Mouse (Mus musculus): ENCODE measurements around the gene Tjp1.

Tjp1 gene

DNA sequence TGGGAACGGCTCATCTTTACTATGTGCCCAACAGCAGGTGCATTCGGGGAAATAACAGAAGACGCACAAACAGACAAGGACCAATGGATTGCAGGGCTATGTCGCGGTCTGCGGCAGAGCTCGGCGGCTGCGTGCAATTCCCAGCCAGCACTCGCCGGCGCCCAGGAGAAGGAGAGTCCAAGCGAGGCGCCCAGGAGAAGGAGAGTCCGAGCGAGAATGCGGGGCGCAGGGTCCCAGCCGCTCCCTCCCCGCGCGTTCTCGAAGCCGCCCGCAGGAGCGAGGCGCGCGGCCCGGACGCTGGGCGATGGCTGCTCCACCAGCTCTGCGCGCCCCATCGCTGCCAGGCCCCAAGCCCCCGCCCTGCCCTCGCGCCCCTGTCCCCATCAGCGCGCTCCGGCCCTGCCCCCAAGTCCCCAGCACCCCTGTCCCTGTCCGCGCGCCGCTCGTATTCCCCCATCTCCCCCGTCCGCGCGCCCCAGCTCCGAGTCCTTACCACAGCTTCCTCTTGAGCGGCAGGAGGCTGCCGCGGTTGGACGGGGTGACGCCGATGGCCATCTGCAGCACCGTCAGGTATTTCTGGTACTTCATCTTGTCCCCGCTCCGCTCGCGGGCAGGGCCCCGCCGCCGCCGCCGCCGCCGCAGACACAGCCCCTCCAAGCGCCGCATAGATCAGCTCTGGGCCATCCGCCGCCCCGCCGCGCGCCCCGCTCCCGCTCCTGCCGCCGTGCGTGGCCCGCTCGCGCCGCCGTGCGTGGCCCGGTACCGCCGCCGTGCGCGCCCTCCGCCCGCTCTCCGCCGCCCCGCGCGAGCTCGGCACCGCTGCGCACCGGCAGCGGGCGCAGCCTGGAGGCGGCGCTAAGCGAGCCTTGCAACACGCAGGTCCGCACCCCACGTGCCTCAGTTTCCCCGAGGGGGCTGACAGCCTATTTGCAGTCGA lies at the start of gene Tjp1:
Gene Tjp1, minus strand, starts transcription at position 711 of the 937 bp plus-strand sequence.
- no peak for DNase-seq (ENCODE audit: low read depth)

DNA sequence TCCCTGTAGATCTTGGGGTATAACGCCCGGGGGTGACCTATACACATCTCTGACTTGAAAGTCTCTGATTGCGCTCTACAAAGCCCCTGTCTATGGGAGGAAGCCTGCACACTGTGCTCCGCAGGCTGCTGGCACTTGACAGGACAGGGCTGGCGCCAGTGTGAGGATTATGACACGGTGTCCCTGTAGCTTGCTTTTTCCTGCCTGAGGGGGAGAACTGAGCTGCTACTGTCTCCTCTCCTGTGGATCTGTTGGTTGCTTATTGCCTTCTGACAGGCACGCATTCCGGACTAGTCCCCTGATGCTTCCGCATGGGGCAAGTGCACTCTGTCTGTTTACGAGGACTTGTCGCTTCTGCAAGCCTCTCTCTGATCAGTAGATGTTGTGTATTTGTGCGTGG lies 49.5 kb upstream of the Tjp1 start:
- no peak for DNase-seq (ENCODE audit: low read depth)

DNA sequence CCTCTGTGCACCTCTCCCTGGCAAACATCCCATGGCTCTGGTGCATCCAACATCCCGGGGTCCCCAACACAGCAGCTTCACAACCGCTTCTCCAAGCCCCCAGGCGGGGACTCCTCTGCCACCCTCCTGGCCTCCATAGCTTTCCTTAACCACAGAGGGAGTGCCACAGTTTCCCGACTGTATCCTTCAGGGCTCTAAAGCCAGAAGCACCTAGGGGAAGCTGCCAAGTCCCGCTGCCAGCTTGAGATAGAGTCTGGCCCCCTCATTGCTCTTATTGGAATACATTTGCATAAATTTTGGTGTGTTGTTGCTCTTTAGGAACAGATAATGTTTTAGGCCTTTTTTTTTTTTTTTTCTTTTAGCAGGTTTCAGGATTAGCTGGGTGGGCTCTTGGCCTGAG lies 45.1 kb upstream of the Tjp1 start:
- DNase-seq (ENCODE audit: low read depth) = no peak

DNA sequence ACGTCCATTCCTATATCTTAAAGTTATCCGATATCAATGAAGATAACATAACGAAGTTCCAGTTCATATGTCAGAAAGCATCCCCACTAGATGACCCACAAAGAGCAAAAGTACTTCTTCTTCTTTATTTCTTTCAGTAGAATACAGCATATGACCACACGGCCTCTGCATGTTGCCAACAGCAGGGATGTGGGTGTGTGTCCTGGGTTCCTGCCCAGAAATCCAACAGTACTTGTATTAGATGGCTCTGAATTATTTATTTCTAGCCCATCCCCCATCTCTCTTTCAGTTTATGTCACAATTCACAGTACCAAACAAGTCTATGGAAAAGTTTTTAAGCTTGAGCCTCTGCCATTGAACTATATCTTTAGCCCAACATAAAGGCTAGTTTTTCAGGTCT lies 43.1 kb upstream of the Tjp1 start:
- peak; percentile 29 for DNase-seq (ENCODE audit: low read depth)

DNA sequence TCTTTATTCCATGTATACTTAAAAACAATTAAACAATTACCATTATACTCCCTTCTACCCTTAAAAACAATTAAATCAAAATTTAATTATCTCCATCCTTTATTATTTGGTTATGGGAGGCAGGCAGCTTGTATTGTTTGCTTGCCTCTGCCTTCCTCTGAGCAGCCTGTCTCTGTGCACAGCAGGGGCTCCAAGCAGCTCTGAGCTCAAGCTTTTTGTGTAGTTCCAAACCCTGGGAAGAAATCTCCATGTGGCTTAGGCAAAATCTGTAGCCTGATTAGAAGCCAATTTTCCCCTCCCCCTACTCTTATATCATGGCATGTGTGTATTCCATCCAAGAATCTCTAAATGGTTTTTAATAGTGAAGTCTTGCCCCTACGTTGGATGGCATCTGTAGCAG lies 28.4 kb upstream of the Tjp1 start:
- DNase-seq (ENCODE audit: low read depth) = no peak

DNA sequence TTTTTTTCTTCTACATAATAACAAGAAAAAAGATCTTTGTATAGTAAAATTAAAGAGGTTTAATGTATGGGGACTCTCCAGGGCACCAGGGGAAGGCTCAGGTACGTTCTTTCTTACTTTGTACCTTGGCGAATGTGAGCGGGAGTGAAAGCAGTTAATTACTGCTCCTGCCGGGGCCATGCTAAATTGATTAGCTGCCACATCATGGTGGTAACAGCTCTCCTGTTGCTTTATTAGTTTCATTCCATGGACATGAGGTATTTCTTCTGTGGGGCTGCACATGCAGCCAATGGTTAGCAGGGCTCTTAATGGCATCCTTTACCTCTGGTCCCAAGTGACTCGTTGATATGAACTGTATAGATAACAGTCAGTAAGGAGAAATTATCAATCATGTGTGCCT lies 18.2 kb upstream of the Tjp1 start:
- DNase-seq (ENCODE audit: low read depth) = no peak

DNA sequence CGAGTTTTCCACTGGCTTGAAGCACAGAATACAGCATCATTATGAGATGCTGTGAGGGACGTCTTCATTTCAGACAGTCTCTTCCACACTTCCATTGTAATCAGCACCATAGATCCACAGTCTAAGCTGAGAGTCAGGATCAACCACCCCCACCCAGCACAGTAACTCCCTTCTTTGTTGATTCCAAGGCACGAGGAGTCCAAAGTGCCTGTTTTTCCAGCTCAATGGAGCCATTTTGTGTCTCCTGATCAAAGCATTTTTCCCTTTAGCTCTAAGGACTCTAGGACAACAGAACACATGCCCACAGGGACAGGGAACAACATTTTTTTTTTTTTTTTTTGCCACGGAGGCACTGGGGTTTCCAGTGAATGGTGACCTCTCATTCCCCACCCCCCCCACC lies 5.1 kb upstream of the Tjp1 start:
- DNase-seq (ENCODE audit: low read depth) = no peak

DNA sequence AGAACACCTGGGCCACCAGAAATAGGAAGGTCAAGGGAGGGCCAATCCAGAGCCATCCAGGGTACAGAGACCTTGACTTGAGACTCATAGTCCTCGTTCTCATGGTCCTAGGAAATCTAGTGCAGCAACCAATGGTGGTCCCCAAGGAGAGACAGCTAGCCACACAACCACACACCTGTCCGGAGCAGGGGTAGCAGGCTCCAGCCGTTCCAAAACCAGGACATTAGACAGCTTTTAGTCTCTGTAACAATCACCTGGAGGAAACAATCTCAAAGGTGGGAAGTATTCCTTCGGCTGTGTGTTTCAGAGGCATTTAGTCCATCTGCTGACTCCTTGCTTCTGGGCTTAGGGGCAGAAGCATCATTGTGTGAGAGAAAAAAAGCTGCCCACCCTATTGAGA lies 4.5 kb downstream of the Tjp1 start:
- DNase-seq (ENCODE audit: low read depth) = no peak

DNA sequence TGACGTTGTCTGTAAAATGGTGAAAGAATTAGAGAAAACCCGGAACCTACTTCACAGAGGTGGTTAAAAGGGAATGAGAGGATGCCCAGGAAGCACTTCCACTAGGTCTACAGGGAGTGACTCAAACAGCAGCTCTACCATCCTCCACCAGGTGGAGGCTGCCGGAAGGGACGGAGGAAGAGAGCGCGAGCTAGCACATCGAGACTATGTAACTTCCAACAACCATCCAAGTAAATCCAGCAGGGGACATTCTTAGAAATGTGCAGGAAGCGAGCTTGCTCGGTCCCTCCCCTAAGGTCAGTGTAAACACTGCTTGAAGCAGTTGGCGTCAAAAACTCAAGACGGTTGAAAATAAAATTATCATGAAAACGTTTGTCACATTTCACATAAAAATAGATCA lies 5.1 kb downstream of the Tjp1 start:
- DNase-seq (ENCODE audit: low read depth) = peak; percentile 6

DNA sequence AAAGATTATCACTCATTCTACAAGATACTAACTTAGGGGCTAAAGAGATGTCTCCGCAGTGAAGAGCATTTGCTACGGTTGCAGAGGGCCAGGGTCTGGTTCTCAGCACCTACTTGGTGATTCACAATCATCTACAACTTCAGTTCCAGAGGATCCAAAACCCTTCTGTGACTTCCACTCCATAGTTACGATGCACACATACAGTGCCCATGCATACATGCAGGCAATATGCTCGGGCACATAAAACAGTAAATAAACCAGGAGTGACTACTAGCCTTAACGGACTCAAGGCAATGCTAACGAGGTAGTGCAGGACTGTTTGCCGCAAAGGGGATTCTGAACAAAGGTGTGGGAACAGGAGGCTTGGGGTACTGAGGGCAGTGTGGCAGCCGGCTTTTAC lies 7.0 kb downstream of the Tjp1 start:
- no peak for DNase-seq (ENCODE audit: low read depth)

DNA sequence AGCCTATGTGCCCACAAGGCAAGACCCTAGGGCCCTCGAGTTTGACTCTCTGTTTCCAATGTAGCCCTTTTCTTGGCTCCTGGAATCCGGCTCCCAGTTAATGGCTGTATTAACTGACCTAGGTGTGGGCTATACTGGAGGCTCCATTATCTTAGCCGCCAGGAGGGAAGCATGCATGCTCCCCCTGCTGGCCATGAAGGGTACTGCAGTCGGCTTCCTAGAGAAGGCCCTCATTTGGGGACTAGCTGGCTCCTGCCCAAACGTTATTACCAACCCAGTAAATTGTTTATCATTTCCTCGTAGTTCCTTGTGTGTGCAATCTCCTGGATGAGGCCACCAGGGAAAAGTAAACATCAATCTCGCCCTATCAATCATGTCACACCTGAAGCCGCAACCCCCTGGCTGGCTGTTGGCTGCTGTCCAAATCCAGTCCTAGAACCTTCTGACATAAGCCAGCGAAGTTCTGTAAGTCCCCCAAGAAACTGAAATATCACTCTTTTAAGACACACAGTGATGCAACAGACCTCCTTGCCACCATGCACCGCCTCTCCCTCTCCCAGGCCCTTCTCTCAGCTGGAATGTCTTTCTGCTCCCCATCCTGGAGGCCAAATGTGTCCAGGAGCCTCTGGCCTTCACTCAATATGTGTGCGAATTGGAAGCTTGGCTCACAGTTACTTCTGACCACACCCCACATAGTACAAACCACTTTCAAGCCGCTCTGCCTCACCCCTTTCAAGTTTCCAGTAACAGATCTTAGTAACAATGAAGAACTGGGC lies 7.6 kb downstream of the Tjp1 start:
- DNase-seq (ENCODE audit: low read depth) = peak; percentile 82

DNA sequence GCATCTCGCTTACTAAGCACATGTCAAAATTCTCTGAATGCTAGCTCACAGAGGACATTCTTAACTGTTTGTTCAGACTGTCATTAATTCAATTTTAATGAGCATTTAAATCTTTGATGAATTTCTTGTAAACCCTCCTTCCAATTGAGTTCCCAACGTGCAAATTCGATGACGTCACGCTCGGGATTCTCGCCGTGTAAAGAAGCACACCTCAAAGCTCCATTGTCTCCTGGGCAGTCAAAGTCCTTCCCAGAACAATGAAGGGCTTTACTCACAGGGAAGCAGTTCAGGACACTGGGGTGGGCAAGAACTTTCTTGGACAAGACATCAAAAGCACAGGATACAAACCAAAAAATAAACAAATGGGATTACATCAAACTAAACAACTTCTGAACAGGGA lies 10.7 kb downstream of the Tjp1 start:
- DNase-seq (ENCODE audit: low read depth) = no peak

DNA sequence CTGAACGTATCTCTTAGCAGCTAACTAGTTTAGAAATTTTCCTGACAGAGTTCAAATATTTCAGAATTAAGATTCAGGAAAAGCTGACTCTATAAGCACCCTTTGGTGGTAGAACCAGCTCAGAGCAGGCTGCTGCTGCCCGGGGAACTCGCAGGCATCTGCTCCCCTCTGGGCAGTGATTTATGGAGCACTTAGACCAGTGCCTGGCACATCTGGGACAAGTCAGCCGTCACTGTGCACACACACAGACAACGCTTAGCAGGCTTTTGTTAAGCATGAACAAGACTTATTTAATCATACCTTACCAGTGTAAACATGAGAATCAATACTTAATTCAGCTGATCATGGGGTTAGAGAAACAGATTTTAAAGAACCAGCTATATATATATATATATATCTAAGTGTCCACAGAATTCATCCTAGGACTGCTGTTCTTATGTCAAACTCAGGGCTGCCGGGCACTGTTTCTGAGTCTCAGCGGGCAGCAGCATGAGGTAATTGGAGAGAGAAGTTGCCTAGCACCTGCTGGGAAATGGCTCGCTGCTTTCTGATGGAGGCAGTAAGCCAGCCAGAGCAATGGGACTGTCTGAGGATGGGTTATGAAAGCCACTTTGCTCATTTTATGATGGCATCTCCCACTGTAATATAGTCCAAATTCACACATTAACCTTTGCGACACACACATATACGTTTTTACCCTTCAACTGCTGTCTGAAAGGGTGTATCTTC lies 14.0 kb downstream of the Tjp1 start:
- DNase-seq (ENCODE audit: low read depth) = no peak

DNA sequence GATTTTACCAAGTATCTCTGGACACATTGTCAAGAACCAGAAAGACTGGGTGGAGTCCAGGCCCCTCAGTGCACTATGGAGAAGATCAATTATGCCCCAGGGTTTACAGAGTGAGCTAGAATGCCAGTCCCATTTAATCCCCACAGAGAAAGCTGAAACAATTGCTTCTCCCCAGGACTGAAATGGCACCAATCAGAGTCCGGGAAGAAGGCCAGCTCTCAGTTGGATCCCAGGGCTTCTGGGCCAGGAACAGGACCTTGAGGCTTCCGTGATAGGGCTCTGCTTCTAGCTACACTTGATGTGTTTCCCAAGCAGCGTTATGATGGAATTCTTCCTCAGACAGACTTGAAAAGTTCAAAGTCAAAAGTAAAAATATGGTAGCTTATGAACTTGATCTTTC lies 18.2 kb downstream of the Tjp1 start:
- DNase-seq (ENCODE audit: low read depth) = no peak

DNA sequence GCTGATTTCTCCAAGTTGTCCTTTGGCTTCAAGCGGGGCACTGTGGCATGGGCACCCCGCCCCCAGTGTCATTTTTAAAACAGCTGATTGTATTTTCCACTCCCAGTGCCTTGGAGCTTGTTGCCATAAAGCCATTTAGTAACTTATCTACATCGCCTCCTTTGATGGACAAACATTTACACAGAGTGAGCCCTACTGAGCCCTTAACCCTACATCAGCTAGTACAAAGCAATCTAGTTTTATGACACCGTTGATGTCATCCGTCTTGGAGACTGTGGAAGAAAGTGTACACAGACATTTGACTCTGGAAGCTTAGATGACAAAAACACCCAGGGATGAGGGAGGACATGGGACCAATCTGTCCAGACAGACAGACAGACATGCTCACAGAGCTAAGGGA lies 20.2 kb downstream of the Tjp1 start:
- DNase-seq (ENCODE audit: low read depth) = no peak

DNA sequence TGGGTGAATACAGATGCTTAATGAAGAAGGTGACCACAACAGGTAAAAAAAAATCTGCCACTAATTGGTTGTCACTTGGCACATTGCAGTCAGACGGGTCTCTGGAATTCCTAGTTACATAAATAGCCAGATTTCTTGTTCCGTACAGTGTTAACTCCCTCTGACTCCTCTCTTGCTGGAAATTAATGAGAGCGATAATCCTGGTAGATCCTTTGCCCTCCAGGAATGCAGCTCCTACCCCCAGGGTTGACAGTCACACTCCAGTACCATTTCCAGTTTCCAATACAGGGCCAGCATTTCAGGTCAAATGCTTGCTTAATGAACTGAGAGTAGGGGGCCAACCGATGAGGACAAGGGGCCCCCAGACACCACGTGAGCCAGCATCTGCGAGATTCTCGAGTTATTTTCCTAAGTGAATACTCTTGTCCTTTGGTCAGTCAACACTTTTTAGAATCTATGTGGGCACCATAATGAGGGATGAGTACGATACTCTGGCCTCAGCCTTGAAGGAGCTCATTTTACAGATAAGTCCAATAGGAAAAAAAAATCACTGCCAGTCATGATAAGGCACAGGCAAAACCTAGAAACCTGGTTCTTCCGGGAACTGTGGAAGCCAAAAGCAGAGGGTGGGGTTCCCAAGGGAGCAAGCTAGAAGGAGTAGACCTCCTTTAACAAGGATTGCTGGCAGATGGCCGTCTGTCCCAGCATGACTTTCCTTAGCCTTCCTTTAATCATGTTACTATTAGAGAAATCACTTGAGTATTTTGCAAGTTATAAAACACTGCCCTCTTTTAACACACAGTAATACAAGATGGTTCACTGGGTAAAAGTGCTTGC lies 24.9 kb downstream of the Tjp1 start:
- no peak for DNase-seq (ENCODE audit: low read depth)

DNA sequence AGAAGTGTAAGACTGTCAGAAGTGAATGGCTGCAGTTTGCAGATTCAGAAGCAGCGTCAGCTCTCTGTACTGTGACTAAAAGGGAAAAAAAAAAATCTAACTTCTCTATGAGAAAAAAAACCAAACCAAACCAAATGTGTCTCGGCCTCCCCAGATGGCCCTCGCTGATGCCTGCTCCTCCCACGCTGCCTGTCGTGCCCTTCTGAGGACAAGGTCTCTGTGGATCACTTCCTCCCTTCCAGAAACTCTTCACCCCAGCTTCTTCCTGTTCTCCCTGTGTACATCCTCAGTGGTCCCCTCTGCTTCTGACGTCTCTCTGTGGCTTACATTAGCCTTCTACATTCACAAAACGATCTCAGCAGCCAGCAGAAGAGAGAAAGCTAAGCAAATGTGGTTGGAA lies 26.8 kb downstream of the Tjp1 start:
- DNase-seq (ENCODE audit: low read depth) = no peak

DNA sequence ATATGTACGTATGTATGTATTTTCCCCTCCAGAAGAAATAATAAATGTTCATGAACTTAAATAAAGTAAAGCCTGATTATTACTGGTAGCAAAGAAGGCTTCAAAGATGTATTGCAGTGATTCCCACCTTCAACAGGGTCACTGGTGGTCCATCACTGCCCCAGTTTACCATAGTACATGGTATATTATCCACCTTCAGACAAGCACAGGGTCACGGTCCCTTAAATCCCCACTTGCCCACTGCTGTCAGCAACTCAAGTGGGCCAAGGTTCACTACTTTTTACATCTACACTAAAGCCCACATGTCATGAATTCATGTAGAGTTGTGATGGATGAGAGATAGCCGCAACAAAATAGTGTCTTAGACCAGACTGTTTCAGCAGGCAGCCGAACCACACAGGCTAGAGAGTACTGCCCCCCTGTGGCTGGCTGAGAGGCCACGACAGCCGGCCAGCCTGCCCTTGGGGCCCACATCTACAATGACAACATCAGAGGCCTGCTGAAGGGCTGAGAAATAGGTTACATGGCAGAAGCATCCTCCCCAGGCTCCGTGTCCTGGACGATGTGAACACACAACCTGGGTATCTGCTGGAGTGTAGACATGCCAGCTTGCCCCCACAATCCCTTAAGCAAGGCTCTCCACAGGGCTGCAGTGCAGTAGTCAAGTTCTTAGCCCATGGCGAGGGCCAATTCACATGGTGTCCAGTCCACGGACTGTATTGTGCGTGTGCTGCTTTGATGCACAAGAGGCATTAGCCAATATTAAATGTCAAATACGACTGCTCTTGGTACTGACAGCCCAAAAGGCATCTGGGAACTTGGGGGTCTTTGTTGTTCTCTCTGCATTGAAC lies 29.6 kb downstream of the Tjp1 start:
- peak; percentile 78 for DNase-seq (ENCODE audit: low read depth)

DNA sequence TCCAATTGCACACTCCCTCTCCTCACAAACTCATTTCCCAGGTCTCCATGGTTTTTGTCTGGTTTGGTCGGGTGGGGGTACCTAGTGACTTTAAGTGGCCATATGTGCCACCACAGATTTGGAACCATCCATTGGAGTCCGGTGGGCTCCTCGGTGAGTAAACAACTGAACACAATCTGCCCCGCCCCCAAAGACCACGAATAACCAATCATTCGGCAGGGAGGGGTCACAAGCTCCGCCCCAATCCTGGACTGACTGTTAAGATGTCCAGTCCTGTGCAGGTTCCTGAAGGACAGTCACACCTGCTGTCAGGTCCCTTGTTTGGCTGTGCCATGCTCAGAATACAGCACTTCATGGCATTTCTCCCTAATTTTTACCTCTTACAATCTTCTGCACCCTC lies 37.1 kb downstream of the Tjp1 start:
- no peak for DNase-seq (ENCODE audit: low read depth)

DNA sequence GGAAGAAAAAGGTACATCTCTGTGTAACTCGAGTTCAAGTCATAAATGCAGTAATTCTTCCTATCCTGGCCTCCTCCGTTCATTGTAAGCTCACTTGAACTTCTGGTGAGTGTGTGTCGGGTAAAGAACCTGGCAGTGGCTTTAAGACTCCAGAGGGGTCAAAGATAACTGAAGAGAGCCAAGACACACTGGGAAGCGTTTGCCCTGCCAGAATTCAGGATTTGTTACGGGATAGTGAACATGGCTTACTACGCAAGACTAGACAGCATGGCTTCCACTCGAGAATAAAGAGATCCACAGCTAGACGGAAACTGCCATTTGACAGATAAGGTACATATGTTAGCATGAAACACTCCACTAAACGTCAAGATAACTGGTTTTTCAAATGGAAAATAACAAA lies 37.8 kb downstream of the Tjp1 start:
- DNase-seq (ENCODE audit: low read depth) = no peak

DNA sequence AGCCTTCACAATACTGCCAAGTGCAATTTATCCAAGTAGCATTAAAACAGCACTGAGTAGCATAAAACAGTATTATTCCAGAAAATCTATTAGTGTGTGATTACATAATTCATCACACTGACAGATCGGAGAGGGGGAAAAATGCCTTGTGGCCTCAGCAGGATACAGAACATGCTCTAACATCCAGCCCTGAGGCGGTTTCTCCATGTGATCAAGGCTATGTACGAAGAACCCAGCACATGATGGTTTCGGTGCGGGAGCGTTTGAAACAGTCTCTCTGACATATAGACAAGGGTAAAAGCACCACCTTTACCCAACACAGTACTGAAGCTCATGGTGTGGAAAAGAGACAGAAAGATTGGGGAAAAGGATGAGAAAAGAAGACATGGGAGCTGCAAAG lies 38.4 kb downstream of the Tjp1 start:
- no peak for DNase-seq (ENCODE audit: low read depth)
